Mouse (Mus musculus): ENCODE data around the gene Rad51. TPM values are rescaled to one million over a fixed set of nuclear protein-coding genes. Genes with fewer than 3 reads are reported as not detected.

The Rad51 gene
- polyA plus RNA-seq, 1 experiment: 22.1 TPM

DNA sequence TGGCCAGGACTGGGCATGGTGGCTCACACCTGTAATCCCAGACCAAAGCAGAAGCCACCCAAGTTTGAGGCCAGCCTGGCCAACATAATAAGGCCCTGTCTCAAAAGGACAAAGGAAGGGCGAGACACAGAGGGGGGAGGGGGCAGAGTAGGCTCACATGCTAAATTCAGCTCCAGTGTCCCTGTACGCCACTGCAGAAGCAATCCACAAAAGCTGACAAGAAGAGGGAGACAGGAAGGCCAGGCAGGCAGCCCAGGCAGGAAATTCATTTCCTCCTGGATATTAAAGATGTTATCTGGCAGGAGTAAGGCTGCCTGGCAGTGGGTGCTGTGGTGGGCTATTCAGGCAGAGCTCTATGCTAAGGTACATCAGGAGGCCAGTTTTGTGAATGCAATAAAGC is 48.7 kb downstream of the Rad51 start:
- DNase-seq: no peak
- H3K27me3 ChIP-seq (ENCODE audit: control insufficient read depth, insufficient read depth, low read length): no peaks in the 10 kb centered on the region
- no peak for TF ChIP-seq CTCF (IDR thresholded peaks at IDR 0.05; ENCODE audit: borderline replicate concordance, control insufficient read depth, extremely low read depth, insufficient read depth, low read length, poor library complexity)
- TF ChIP-seq POLR2A (IDR thresholded peaks at IDR 0.05; ENCODE audit: control insufficient read depth, extremely low read depth, insufficient read depth, low read length, poor library complexity): no peak
- 0 out of 2 replicates have a peak, but pooled peaks cover under 1% of the 10 kb centered on the region for H3K4me1 ChIP-seq (replicated peaks; ENCODE audit: control insufficient read depth, insufficient read depth, low read length)
- H3K36me3 ChIP-seq (ENCODE audit: control insufficient read depth, insufficient read depth, low read length): no peaks in the 10 kb centered on the region
- WGBS: 77% methylated on average over 2 of the region's 2 CpGs
- no peak overlapping the region for H3K27ac ChIP-seq (ENCODE audit: control insufficient read depth, insufficient read depth, low read length)
- no peak overlapping the region for H3K4me3 ChIP-seq (ENCODE audit: control insufficient read depth, insufficient read depth, low read length)

DNA sequence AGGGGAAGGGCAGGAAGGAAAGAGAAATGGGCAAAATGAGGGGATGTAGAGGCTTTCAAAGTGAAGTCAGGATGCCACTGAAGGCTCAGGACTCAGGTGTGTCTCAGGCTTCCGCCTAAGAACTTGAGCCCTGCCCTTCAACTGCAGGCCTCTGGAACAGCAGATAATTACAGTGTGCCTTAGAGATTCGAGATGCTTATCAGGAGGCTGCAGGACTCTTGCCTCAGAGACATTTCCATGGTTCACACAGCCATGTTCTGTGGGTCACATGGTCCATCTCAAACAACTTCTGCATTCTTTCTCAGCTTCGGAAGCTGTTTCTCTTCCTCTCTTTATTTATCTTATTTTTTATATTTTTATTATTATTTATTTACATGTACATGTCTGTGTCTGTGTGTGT is 50.5 kb downstream of the Rad51 start:
- Histone ChIP-seq H3K4me1 (replicated peaks; ENCODE audit: control insufficient read depth, insufficient read depth, low read length) (peaks cover 11% of the 10 kb centered on the region), H3K27ac (ENCODE audit: control insufficient read depth, insufficient read depth, low read length) (no peak overlapping the region), H3K27me3 (ENCODE audit: control insufficient read depth, insufficient read depth, low read length) (peaks cover 6% of the 10 kb centered on the region; the same call in 1 of the 2 replicates), H3K36me3 (ENCODE audit: control insufficient read depth, insufficient read depth, low read length) (no peaks in the 10 kb centered on the region), H3K4me3 (ENCODE audit: control insufficient read depth, insufficient read depth, low read length) (no peak overlapping the region)
- TF ChIP-seq CTCF (IDR thresholded peaks at IDR 0.05; ENCODE audit: borderline replicate concordance, control insufficient read depth, extremely low read depth, insufficient read depth, low read length, poor library complexity) (no peak), POLR2A (IDR thresholded peaks at IDR 0.05; ENCODE audit: control insufficient read depth, extremely low read depth, insufficient read depth, low read length, poor library complexity) (no peak)
- 26% methylated on average over 3 of the region's 3 CpGs for WGBS
- no peak for DNase-seq

- H3K4me1 ChIP-seq (replicated peaks; ENCODE audit: control insufficient read depth, insufficient read depth, low read length): peaks cover 11% of the 10 kb centered on the region
- H3K36me3 ChIP-seq (ENCODE audit: control insufficient read depth, insufficient read depth, low read length): no peaks in the 10 kb centered on the region
- H3K27me3 ChIP-seq (ENCODE audit: control insufficient read depth, insufficient read depth, low read length): peaks cover 6% of the 10 kb centered on the region; the same call in 1 of the 2 replicates
- no peak for DNase-seq
- H3K4me3 ChIP-seq (ENCODE audit: control insufficient read depth, insufficient read depth, low read length): no peak overlapping the region
- TF ChIP-seq CTCF (IDR thresholded peaks at IDR 0.05; ENCODE audit: borderline replicate concordance, control insufficient read depth, extremely low read depth, insufficient read depth, low read length, poor library complexity) (no peak), POLR2A (IDR thresholded peaks at IDR 0.05; ENCODE audit: control insufficient read depth, extremely low read depth, insufficient read depth, low read length, poor library complexity) (no peak)
- no peak overlapping the region for H3K27ac ChIP-seq (ENCODE audit: control insufficient read depth, insufficient read depth, low read length)
- 96% methylated on average over 4 of the region's 4 CpGs for WGBS
These were observed 51.4 kb downstream of the Rad51 start for GRCm38 (mm10) chr2:119163999-119164398.

DNA sequence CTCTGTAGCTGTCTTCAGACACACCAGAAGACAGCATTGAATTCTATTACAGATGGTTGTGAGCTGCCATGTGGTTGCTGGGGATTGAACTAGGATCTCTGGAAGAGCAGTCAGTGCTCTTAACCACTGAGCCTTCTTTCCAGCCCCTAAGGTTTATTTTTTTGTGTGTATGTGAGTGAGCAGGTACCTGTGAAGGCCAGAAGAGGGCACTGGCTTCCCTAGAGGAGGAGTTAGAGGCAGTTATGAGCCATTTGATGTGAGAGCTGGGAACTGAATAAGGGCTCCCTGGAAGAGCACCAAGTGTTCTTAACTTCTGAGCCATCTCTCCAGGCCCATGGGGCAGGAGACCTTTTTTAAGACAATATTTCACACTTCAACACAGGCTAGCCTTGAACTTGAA is 52.8 kb downstream of the Rad51 start:
- Histone ChIP-seq H3K4me1 (replicated peaks; ENCODE audit: control insufficient read depth, insufficient read depth, low read length) (peaks cover 11% of the 10 kb centered on the region), H3K27me3 (ENCODE audit: control insufficient read depth, insufficient read depth, low read length) (peaks cover 6% of the 10 kb centered on the region; the same call in 1 of the 2 replicates), H3K4me3 (ENCODE audit: control insufficient read depth, insufficient read depth, low read length) (no peak overlapping the region), H3K27ac (ENCODE audit: control insufficient read depth, insufficient read depth, low read length) (no peak overlapping the region), H3K36me3 (ENCODE audit: control insufficient read depth, insufficient read depth, low read length) (no peaks in the 10 kb centered on the region)
- DNase-seq: no peak
- no peak for TF ChIP-seq CTCF (IDR thresholded peaks at IDR 0.05; ENCODE audit: borderline replicate concordance, control insufficient read depth, extremely low read depth, insufficient read depth, low read length, poor library complexity)
- TF ChIP-seq POLR2A (IDR thresholded peaks at IDR 0.05; ENCODE audit: control insufficient read depth, extremely low read depth, insufficient read depth, low read length, poor library complexity): no peak

DNA sequence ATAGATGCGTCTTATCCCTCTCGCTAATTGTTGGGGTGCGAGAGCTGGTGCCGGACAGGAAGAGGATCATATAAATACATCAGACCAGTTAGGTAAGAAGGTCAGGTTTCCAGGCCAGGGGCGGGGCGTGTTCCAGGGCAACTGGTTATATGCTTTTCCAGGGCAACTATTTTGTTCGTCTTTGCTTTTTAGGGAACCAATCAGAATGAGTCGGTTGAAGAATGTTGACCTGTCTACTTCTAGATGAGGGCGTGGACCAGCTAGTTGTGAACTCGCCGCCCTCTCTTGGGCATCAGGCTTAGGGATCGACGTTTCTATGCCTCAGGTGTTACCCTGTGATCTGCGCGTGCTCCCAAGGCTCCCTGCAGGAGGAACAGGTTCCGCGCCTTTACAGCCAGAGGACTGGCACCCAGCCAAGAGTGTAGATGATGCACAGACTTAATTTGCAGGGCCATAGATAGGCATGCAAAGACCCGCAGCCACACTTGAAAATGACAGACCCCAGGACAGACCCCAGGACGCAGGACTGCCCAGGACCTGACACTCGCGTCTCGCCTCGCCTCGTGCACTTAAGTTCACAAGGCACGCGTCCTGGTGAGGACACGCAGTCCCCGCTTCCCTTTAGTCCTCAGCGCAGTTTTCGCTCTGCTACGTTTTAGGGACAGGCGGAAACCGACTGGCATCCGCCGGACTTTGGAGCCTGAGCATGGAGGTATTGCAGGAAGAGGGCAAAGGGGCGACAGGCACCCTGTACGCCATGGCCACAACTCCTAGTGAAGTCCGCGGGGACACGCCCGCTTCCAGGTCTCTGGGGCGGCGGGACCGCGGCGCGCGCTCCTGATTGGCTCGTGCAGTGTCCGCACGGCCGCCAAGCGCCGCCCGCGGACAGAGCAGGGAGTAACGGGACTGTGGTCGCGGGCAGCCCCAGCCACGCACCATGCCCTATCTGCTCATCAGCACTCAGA is 54.6 kb downstream of the Rad51 start, which contains the start of gene Gchfr:
Gene Gchfr, plus strand, starts transcription at position 873 of the 965 bp plus-strand sequence.
- WGBS: 1% methylated on average over 60 of the region's 60 CpGs
- Histone ChIP-seq H3K27ac (ENCODE audit: control insufficient read depth, insufficient read depth, low read length) (no peak within 1 kb of the TSS), H3K27me3 (ENCODE audit: control insufficient read depth, insufficient read depth, low read length) (peaks cover 6% of the 10 kb centered on the region; the same call in 1 of the 2 replicates), H3K4me3 (ENCODE audit: control insufficient read depth, insufficient read depth, low read length) (peak within 1 kb of the TSS; percentile 22), H3K36me3 (ENCODE audit: control insufficient read depth, insufficient read depth, low read length) (no peaks in the 10 kb centered on the region), H3K4me1 (replicated peaks; ENCODE audit: control insufficient read depth, insufficient read depth, low read length) (peaks cover 11% of the 10 kb centered on the region)
- DNase-seq: peak; percentile 8
- TF ChIP-seq CTCF (IDR thresholded peaks at IDR 0.05; ENCODE audit: borderline replicate concordance, control insufficient read depth, extremely low read depth, insufficient read depth, low read length, poor library complexity): no peak
- TF ChIP-seq POLR2A (IDR thresholded peaks at IDR 0.05; ENCODE audit: control insufficient read depth, extremely low read depth, insufficient read depth, low read length, poor library complexity): no peak

- Histone ChIP-seq H3K36me3 (ENCODE audit: control insufficient read depth, insufficient read depth, low read length) (no peaks in the 10 kb centered on the region), H3K27ac (ENCODE audit: control insufficient read depth, insufficient read depth, low read length) (no peak overlapping the region), H3K4me1 (replicated peaks; ENCODE audit: control insufficient read depth, insufficient read depth, low read length) (peaks cover 11% of the 10 kb centered on the region), H3K4me3 (ENCODE audit: control insufficient read depth, insufficient read depth, low read length) (peak overlapping the region; percentile 22), H3K27me3 (ENCODE audit: control insufficient read depth, insufficient read depth, low read length) (peaks cover 6% of the 10 kb centered on the region; the same call in 1 of the 2 replicates)
- WGBS: 13% methylated on average over 26 of the region's 26 CpGs
- TF ChIP-seq POLR2A (IDR thresholded peaks at IDR 0.05; ENCODE audit: control insufficient read depth, extremely low read depth, insufficient read depth, low read length, poor library complexity) (no peak), CTCF (IDR thresholded peaks at IDR 0.05; ENCODE audit: borderline replicate concordance, control insufficient read depth, extremely low read depth, insufficient read depth, low read length, poor library complexity) (no peak)
- no peak for DNase-seq
These were observed 55.3 kb downstream of the Rad51 start for GRCm38 (mm10) chr2:119167866-119168256.

Measured in thymus, adult 2 months (tissue).